ENCODE assay signal across 9 mouse cellular contexts in the genomic region with DNA sequence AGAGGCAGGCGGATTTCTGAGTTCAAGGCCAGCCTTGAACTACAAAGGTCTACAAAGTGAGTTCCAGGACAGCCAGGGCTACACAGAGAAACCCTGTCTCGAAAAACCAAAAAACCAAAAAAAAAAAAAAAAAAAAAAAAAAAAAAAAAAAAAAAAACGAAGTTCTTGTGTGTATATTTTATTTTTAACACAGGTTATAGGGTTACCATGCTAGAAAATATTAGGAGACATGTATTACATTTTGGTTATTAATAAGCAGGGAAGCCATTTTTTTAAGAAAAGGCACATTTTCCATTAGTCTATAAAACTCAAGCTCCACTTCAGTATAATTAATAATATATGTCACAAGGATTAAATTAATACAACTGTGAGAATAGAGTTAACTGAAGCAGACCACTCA. TPM values are rescaled to one million over a fixed set of nuclear protein-coding genes. Genes with fewer than 3 reads are reported as not detected.
A peak's percentile ranks its signal among the peaks of the same experiment; 100 is the strongest.
DNase-seq lines count a peak whose midpoint lies in the region; ATAC-seq lines count a peak whose summit lies in the region.
"Had no signal": no experiment of that assay in that cellular context is flagged by ENCODE, and none has a peak within 500 bp of the region (broad histone marks: within the 10 kb centered on the region; RNA-seq: fewer than 3 reads in every experiment).

No protein-coding gene starts in this region.

- H3K36me3 ChIP-seq in megakaryocyte, embryonic 14.5 days (replicated peaks; ENCODE audit: low read length), result peaks cover 3% of the 10 kb centered on the region
- H3K36me3 ChIP-seq in forebrain, embryonic 16.5 days (ENCODE audit: control insufficient read depth, insufficient read depth), result no peaks in the 10 kb centered on the region
- no peaks in the 10 kb centered on the region for H3K36me3 ChIP-seq in liver, embryonic 12.5 days

- peak overlapping the region; percentile 93 for H3K4me3 ChIP-seq in megakaryocyte, embryonic 14.5 days (replicated peaks)
- H3K4me3 ChIP-seq in forebrain, embryonic 16.5 days (replicated peaks; ENCODE audit: low read length), result peak overlapping the region; percentile 73
- H3K4me3 ChIP-seq in liver, embryonic 12.5 days, result 0 out of 2 replicates have a peak overlapping the region, but pooled peaks have one; percentile 92

- no peak overlapping the region for H3K9ac ChIP-seq in forebrain, embryonic 16.5 days (replicated peaks; ENCODE audit: low read depth, low read length)
- 0 out of 2 replicates have a peak overlapping the region, but pooled peaks have one; percentile 89 for H3K9ac ChIP-seq in liver, embryonic 12.5 days

- H3K4me1 ChIP-seq in megakaryocyte, embryonic 14.5 days, result peaks cover 53% of the 10 kb centered on the region
- peaks cover 26% of the 10 kb centered on the region for H3K4me1 ChIP-seq in forebrain, embryonic 16.5 days (replicated peaks; ENCODE audit: control insufficient read depth, insufficient read depth, low read length)
- peaks cover 35% of the 10 kb centered on the region for H3K4me1 ChIP-seq in liver, embryonic 12.5 days

- 76% methylated on average over 3 of the region's 3 CpGs for WGBS in forebrain, embryonic 16.5 days
- 57% methylated on average over 3 of the region's 3 CpGs for WGBS in liver, embryonic 12.5 days (ENCODE audit: insufficient replicate concordance)

- H3K27ac ChIP-seq in forebrain, embryonic 16.5 days (ENCODE audit: low read length), result no peak overlapping the region
- H3K27ac ChIP-seq in liver, embryonic 12.5 days, result no peak overlapping the region

- no peaks in the 10 kb centered on the region for H3K9me3 ChIP-seq in megakaryocyte, embryonic 14.5 days
- no peaks in the 10 kb centered on the region for H3K9me3 ChIP-seq in forebrain, embryonic 16.5 days (ENCODE audit: control insufficient read depth, low read length)
- H3K9me3 ChIP-seq in liver, embryonic 12.5 days (replicated peaks), result no peaks in the 10 kb centered on the region

- peak overlapping the region; percentile 50 for H3K4me2 ChIP-seq in forebrain, embryonic 16.5 days (ENCODE audit: low read length)
- peak overlapping the region; percentile 82 for H3K4me2 ChIP-seq in liver, embryonic 12.5 days

- DNase-seq in adrenal gland, postnatal 14 days, result no peak
- DNase-seq in right cerebral cortex, postnatal 36 days (ENCODE audit: low spot score in 2 of 2), result no peak
- DNase-seq in urinary bladder, postnatal 36 days (ENCODE audit: low spot score in 2 of 2), result no peak
- DNase-seq: cerebellum, postnatal 25 days had no signal

- ATAC-seq in megakaryocyte, adult 5-6 weeks (ENCODE audit: poor library complexity, severe bottlenecking), result no peak
- no peak for ATAC-seq in forebrain, embryonic 16.5 days
- no peak for ATAC-seq in liver, embryonic 12.5 days
- ATAC-seq: inflammation-experienced regulatory T-cells, adult 6 months had no signal

- H3K27me3 ChIP-seq in megakaryocyte, embryonic 14.5 days (replicated peaks), result no peaks in the 10 kb centered on the region
- no peaks in the 10 kb centered on the region for H3K27me3 ChIP-seq in forebrain, embryonic 16.5 days (replicated peaks; ENCODE audit: control insufficient read depth, insufficient read depth, low read length)
- H3K27me3 ChIP-seq in liver, embryonic 12.5 days (replicated peaks), result no peaks in the 10 kb centered on the region

RNA-seq across cellular contexts. Expression of a gene that starts 2.0 kb away (rescaled TPM):
- 1.7 and 3.1 TPM in 2 replicates for polyA plus RNA-seq in megakaryocyte, embryonic 14.5 days (2012; ENCODE audit: insufficient read depth, low replicate concordance)
- 68.3 and 74.4 TPM in 2 replicates for total RNA-seq in megakaryocyte, adult 5-6 weeks (2015)
- total RNA-seq in megakaryocyte, adult 5-6 weeks (2017), result 65.6 and 77.4 TPM in 2 replicates
- 152 and 166 TPM in 2 replicates for polyA plus RNA-seq in forebrain, embryonic 16.5 days (2015; fragmentation: Nextera tagmentation; extraction: Ambion mirVana)
- 9.4 and 11.5 TPM in 2 replicates for polyA plus RNA-seq in liver, embryonic 12.5 days (2016; fragmentation: Nextera tagmentation; extraction: Ambion mirVana)
- 32.0 and 42.4 TPM in 2 replicates for total RNA-seq in adrenal gland, postnatal 14 days (2021)

RNA-seq across cellular contexts. Expression of a gene that starts 2.6 kb away (rescaled TPM):
- 2.0 and 3.0 TPM in 2 replicates for polyA plus RNA-seq in megakaryocyte, embryonic 14.5 days (2012; ENCODE audit: insufficient read depth, low replicate concordance)
- total RNA-seq in megakaryocyte, adult 5-6 weeks (2015), result 17.5 and 24.1 TPM in 2 replicates
- total RNA-seq in megakaryocyte, adult 5-6 weeks (2017), result 55.3 and 59.3 TPM in 2 replicates
- 33.9 and 34.0 TPM in 2 replicates for polyA plus RNA-seq in forebrain, embryonic 16.5 days (2015; fragmentation: Nextera tagmentation; extraction: Ambion mirVana)
- 6.4 and 6.7 TPM in 2 replicates for polyA plus RNA-seq in liver, embryonic 12.5 days (2016; fragmentation: Nextera tagmentation; extraction: Ambion mirVana)
- total RNA-seq in adrenal gland, postnatal 14 days (2021), result 6.9 and 9.3 TPM in 2 replicates

Comparison
In these comparisons a context has a peak if more than half of its experiments do, and no peak if none do; other contexts are left out.
1. RNA of a gene that starts 2.0 kb away (polyA plus RNA-seq): 152 to 166 TPM in forebrain, embryonic 16.5 days; 9.4 to 11.5 TPM in liver, embryonic 12.5 days and 1.7 to 3.1 TPM in megakaryocyte, embryonic 14.5 days; every median in the first group is over 10 times any median in the second.
2. Peak in every context shown above with its lines, with median percentiles within 50 percentile points of each other: H3K4me3 ChIP-seq.